Mouse (Mus musculus) adrenal gland, adult 2 months (tissue): Measurements from ENCODE around the gene Sipa1l2. TPM values are rescaled to one million over a fixed set of nuclear protein-coding genes. Genes with fewer than 3 reads are reported as not detected.
A peak's percentile ranks its signal among the peaks of the same experiment; 100 is the strongest.
"Not testable (repeated sequence)": the region's sequence is repeated elsewhere in the genome, so short reads cannot be mapped to it uniquely, and the experiment has no call there.

ENCODE experiments used
- DNase-seq: peaks from one replicate; pipeline ENCODE4 v3.0.0; 2021
- polyA plus RNA-seq: library from polyadenylated mRNA; depleted of rRNA; stranded (reverse); fragments of >200 nt; gene quantifications from 2 replicates; pipeline ENCODE4 v1.2.3, GENCODE M21; 2012
- total RNA-seq, 2 experiments: library from RNA; stranded (reverse); gene quantifications; 2 replicates each; pipeline ENCODE4 v1.2.3; 2021

Sipa1l2 gene
- total and polyA plus RNA-seq, 3 experiments: 43.5 to 55.8 (median 51.6) TPM

- no peak for DNase-seq
These were observed 163.2 kb downstream of the Sipa1l2 start for GRCm38 (mm10) chr8:125406453-125406852.

- no peak for DNase-seq
These were observed 168.3 kb downstream of the Sipa1l2 start for GRCm38 (mm10) chr8:125401350-125401749.

- DNase-seq: no peak
These were observed 171.6 kb downstream of the Sipa1l2 start for GRCm38 (mm10) chr8:125397981-125398380.

- DNase-seq: not testable (repeated sequence)
These were observed 173.9 kb downstream of the Sipa1l2 start for GRCm38 (mm10) chr8:125395682-125396081.

GRCm38 (mm10) chr8:125395032-125395431, 174.6 kb downstream of the Sipa1l2 start:
- no peak for DNase-seq

GRCm38 (mm10) chr8:125391685-125392084, 177.9 kb downstream of the Sipa1l2 start:
- DNase-seq: no peak

GRCm38 (mm10) chr8:125391271-125391670, 178.3 kb downstream of the Sipa1l2 start:
- DNase-seq: no peak

GRCm38 (mm10) chr8:125390506-125390895, 179.1 kb downstream of the Sipa1l2 start:
- DNase-seq: no peak

- peak; percentile 87 for DNase-seq
These were observed 179.7 kb downstream of the Sipa1l2 start for GRCm38 (mm10) chr8:125389756-125390505.

GRCm38 (mm10) chr8:125389280-125389679, 180.3 kb downstream of the Sipa1l2 start:
- peak; percentile 68 for DNase-seq

GRCm38 (mm10) chr8:125388404-125389180, 181.0 kb downstream of the Sipa1l2 start:
- no peak for DNase-seq

GRCm38 (mm10) chr8:125385519-125386150, 184.0 kb downstream of the Sipa1l2 start:
- DNase-seq: peak; percentile 92

- peak; percentile 87 for DNase-seq
These were observed 184.9 kb downstream of the Sipa1l2 start for GRCm38 (mm10) chr8:125384551-125385183.

GRCm38 (mm10) chr8:125381674-125382073, 187.9 kb downstream of the Sipa1l2 start:
- DNase-seq: peak; percentile 44

GRCm38 (mm10) chr8:125379939-125380338, 189.7 kb downstream of the Sipa1l2 start:
- no peak for DNase-seq

GRCm38 (mm10) chr8:125379156-125379555, 190.5 kb downstream of the Sipa1l2 start:
- DNase-seq: no peak

GRCm38 (mm10) chr8:125377704-125378103, 191.9 kb downstream of the Sipa1l2 start:
- DNase-seq: no peak

- no peak for DNase-seq
These were observed 193.2 kb downstream of the Sipa1l2 start for GRCm38 (mm10) chr8:125376448-125376845.

- no peak for DNase-seq
These were observed 193.8 kb downstream of the Sipa1l2 start for GRCm38 (mm10) chr8:125375659-125376447.

- DNase-seq: no peak
These were observed 197.0 kb downstream of the Sipa1l2 start for GRCm38 (mm10) chr8:125372596-125372995.

- peak; percentile 68 for DNase-seq
These were observed 199.9 kb downstream of the Sipa1l2 start for GRCm38 (mm10) chr8:125369491-125370236.
